Mouse (Mus musculus) splenic B cell, adult 2 months (primary cell): ENCODE measurements around the gene E2f4.
A peak's percentile ranks its signal among the peaks of the same experiment; 100 is the strongest.

Experiments used
- DNase-seq: peaks from one replicate; pipeline ENCODE4 v3.0.0-alpha.2; 2011; ENCODE audit warnings: low read depth, low spot score
- H3K27me3 ChIP-seq: 2 replicates; pipeline ENCODE4 v1.6.1; 2012; ENCODE audit warnings: mild to moderate bottlenecking, low read length, moderate library complexity, mixed read lengths; ENCODE audit not compliant: control insufficient read depth, poor library complexity, insufficient read depth, severe bottlenecking
- H3K36me3 ChIP-seq: 2 replicates; pipeline ENCODE4 v1.6.1; 2012; ENCODE audit warnings: mild to moderate bottlenecking, low read length, moderate library complexity, mixed read lengths; ENCODE audit not compliant: control insufficient read depth, poor library complexity, insufficient read depth, severe bottlenecking

E2f4 gene

DNA sequence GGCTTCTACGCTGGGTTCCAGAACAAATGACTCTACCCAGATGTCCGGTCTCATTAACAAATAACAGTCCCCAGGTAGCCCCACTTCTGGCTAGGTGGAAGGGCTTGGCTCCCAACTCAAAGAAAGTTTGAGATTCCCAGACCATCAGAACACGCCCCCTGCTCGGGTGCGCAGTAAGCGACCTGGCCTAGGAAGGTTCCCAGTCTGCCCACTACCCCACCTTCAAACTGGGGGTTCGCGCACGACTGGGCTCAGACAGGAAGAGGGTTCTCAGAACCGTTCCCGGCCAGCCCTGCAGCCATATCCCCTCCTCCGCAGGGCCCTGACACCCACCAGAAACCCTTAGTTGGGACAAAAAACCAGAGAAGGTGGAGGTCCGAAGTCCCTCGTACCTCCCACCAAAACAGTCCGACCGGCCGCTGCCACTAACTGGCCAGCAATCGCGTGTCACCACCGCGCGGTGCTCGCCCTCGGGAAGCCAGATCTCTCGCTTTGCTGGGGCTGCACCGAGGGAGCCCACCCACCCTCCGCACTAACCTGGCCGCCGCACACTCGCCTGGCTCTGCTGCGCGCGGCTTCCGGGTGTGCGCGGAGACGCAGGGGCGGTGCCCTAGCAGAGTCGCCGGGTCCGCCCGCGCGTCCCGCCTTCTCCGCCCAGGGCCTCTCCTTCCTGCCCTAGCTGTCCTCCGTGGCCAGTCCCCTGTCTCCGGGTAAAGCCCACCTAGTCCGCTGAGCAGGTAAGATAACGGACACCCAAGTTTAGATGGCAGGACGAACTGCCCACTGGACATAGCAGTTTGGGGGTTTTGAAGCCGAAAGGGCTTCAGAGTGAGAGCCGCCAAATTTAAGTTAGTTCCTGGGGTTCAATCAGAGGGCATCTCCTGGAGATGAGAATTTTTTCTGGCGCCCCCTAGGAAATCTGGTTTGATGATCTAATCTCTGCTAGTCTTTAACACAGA is 33.2 kb upstream of the E2f4 start, which contains the start of the genes Tradd and Fbxl8:
Gene Tradd, minus strand, starts transcription at position 586 of the 959 bp plus-strand sequence.
Gene Fbxl8, plus strand, starts transcription at position 625 of the 959 bp plus-strand sequence.
- peak; percentile 70 for DNase-seq
- no peaks in the 10 kb centered on the region for H3K36me3 ChIP-seq
- H3K27me3 ChIP-seq = no peaks in the 10 kb centered on the region

DNA sequence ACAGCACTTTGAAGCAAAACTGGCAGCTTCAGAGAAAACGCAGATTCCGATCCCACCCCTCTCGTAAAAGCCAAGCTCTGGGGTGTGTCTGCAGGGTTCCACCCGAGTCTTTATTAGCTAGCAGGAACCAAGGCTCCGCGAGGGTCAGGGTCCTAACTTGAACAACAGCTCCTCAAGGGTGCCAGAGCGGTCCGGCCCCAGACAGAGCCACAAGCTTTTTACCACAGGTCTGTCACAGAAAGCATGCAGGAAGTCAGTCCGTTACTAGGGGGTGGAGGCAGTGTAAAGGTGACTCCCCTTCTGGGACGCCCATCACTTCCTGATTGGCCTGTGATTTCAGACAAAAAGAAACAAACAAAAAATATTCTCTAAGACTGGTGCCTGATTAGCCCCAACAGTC is 32.3 kb upstream of the E2f4 start:
- Histone ChIP-seq H3K36me3 (no peaks in the 10 kb centered on the region), H3K27me3 (no peaks in the 10 kb centered on the region)
- DNase-seq = peak; percentile 76

DNA sequence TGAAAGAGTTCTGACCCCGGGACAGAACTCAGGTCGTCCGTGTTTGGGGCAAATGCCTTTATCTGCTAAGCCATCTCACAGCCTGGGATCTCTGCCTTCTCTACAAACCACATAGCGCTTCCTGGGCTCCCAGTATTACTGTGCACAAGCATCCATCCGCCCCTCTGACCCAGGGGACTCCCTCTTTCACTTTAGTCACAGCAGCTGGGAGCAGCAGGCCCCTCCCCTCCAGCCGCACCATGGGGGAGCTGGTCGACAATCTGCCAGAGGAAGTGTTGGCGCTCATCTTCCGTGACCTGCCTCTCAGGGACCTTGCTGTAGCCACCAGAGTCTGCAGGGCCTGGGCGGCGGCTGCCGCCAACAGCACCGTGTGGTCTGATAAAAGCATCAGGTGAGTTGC is 30.7 kb upstream of the E2f4 start:
- peak; percentile 78 for DNase-seq
- Histone ChIP-seq H3K27me3 (no peaks in the 10 kb centered on the region), H3K36me3 (no peaks in the 10 kb centered on the region)

DNA sequence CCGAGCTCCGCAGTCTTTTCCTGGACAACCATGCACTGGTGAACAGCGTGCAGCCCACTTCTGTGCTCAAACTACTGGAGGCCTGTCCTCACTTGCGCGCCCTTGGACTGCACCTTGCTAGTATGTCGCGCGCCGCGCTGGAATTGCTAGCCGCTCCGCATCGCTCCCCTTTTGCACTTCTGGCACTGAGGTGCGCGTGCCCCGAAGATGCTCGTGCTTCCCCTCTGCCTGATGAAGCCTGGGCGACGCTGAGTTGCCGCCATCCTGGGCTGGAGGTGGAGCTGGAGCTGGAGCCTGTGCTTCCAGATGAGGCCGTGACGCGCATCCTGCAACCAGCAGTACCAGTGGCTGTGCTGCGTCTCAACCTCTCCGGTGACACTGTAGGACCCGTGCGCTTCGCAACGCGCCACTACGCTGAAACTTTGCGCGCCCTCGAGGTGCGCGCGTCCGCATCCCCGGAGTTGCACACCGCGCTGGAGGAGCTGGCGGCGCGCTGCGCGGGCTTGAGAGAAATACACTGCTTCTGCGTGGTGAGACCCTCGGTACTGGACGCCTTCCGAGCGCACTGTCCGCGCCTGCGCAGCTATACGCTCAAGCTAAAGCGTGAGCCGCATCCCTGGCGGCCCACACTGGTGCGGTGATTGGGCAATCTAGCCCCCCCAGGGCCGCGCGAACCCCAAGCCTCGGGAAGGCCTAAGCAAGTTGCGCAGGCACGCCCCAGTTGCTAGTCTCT is 29.0 kb upstream of the E2f4 start:
- no peak for DNase-seq
- H3K36me3 ChIP-seq = no peaks in the 10 kb centered on the region

DNA sequence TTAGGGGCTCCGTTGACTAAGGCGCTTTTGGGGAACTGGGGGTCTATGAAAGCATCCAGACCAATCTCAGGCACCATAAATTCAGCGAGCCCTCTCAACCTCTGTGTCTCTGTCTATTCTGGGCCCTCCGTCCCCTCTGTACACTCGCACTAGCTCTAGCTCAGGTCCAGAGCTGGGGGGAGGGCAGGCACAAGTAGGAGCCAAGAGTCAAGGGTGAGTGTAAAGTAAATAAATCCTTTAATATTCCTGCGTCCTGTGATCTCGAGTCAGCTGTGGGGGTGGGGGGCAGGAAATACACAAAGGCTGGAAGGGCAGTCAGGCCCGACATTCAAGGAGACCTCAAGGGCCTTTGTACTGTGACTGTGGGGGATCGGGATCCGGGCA is 28.4 kb upstream of the E2f4 start:
- Histone ChIP-seq H3K27me3 (no peaks in the 10 kb centered on the region), H3K36me3 (no peaks in the 10 kb centered on the region)
- no peak for DNase-seq

More for the DNA sequence above, 29.0 kb upstream of the E2f4 start:
- H3K27me3 ChIP-seq = no peaks in the 10 kb centered on the region

DNA sequence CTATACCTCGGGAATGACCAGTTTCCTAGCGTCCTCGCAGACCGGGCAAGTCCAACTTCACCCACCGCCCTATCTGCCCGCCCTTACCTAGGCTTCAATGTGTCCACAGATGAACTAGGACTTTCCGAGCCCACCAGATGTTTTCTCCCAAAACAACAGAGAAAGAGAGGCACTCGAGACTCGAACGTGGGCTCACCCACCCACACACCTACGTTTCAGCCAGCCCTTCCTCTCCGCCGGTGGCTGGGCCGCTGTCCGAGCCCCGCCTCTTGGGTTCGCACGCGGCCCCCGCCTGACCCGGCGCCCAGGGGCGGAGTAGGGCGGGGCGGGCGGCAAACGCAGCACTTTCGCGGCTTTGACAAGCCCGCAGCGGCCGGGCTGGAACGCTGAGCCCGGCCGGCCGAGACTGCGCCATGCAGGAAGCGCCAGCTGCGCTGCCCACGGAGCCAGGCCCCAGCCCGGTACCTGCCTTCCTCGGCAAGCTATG is 28.0 kb upstream of the E2f4 start, which contains the start of gene Hsf4:
Gene Hsf4, plus strand, starts transcription at position 341 of the 487 bp plus-strand sequence.
- H3K27me3 ChIP-seq = no peaks in the 10 kb centered on the region
- peak; percentile 61 for DNase-seq
- H3K36me3 ChIP-seq = no peaks in the 10 kb centered on the region

DNA sequence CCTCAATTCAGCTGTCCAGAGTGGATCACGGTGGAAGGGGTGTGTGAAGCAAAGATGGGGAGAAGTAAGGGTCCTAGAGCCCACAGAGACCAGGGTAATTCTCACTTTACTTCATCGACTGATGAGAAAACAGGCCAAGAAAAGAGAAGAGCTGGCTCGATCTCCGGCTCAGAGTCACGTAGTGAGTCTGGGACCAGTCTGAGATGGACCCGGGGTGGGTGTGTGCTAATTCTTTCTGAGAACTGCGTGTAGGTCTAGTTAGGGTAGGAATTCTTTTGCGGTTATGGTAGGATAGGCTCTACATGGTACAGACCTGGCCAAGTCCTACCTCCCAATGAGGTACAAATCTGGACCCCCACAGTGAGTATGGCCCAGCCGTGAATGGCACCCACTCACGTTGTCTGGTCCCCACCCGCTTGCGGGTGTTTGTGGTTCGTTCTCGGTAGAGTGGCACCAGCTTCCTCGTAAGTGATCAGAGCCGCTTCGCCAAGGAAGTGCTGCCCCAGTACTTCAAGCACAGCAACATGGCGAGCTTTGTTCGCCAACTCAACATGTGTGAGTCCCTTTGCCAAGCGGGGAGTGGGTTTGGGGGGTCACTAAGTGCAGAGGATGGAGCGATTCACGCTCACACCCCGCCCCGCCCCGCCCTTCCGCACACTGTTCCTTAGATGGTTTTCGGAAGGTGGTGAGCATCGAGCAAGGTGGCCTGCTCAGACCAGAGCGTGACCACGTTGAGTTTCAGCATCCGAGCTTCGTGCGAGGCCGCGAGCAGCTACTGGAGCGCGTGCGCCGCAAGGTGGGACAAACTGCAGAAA is 27.2 kb upstream of the E2f4 start:
- peak; percentile 41 for DNase-seq
- Histone ChIP-seq H3K36me3 (no peaks in the 10 kb centered on the region), H3K27me3 (no peaks in the 10 kb centered on the region)

DNA sequence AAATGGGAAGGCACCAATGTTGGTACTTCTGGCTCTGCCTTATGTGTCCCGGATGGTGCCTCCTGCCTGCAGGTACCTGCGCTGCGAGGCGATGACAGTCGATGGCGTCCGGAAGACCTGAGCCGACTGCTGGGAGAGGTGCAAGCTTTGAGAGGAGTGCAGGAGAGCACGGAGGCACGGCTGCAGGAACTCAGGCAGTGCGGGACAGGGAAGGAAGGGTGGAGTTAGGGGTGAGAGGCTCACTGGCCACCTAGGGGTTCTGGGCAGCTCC is 26.6 kb upstream of the E2f4 start:
- Histone ChIP-seq H3K27me3 (no peaks in the 10 kb centered on the region), H3K36me3 (no peaks in the 10 kb centered on the region)
- no peak for DNase-seq

DNA sequence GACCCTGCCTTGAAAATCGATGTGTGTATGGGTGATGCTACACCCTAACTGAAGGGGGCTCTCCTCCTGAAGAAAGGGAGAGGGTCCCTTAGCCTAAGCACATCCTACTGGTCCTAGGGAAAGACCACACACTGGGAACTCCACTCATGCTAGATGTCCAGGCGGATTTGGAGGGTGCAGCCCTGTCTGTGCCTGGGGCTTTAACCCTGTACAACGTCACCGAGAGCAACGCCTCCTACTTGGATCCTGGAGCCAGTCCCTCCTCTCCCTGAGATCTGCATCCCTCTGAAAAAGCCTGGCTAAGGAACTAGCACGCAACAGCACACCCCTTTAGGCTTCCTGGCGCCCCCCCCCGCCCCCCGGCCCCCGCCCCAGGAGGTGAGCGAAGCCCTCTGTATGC is 22.1 kb upstream of the E2f4 start:
- no peaks in the 10 kb centered on the region for H3K27me3 ChIP-seq
- no peaks in the 10 kb centered on the region for H3K36me3 ChIP-seq
- no peak for DNase-seq

DNA sequence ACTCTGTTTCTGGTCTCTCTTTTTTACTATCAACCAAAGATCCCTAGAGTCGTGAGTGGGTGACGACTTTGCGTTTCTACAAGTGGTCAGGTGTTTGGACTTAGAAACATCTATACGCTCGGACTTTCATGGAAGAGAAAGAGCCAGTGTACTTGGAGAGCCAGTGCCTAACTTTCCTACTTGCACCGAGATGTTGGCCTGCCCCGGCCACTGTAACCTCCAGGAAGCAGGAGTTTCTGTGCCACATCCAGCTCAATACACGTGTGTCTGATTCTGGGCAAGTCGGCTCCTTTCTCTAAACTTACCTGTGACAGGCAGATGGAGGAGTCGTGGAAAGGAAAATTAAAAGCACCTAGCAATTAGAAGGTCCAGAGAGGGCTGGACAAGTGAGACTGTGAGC is 21.6 kb upstream of the E2f4 start, which contains the start of gene Nol3:
Gene Nol3, plus strand, starts transcription at position 301 of the 400 bp plus-strand sequence.
- H3K36me3 ChIP-seq = no peaks in the 10 kb centered on the region
- no peak for DNase-seq
- no peaks in the 10 kb centered on the region for H3K27me3 ChIP-seq

DNA sequence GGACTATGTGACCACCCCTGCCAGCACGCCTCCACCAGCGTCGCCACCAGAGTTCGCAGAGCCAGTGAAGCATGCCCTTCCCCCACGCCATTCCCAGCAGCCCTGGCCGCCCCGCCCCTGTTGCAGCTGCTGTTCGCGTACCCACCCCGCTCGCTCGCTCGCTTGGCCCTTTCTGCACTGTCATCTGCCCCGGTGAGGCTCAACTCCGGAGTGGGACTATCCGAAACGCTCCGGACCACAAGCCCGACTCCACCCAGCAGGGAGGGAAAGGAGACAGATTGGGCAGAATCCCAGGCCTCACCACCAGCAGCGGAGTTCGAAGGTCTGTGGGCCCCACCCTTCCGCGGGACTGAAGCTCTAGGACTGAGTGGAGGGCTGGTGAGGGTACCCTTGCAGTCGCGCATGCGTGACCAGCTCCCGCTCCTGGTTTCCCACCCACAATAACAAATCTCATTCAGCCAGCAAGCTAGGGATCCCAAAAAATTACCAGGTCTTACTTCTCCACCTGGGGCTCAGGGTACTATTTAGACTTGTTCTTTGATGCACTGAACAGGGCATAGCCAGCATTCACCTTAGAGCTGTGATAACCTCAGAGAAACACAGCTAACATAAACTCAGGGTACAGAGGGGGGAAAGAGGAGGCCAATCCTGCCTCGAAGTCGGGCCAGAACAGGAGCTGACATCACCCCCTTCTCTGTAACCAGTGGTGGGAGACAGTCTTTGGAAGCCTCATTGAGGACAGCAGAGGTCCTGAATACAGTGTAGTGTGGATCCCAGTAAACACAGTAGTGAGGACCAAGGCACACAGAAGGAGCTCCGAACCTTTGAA is 21.0 kb upstream of the E2f4 start:
- DNase-seq = no peak
- no peaks in the 10 kb centered on the region for H3K36me3 ChIP-seq
- no peaks in the 10 kb centered on the region for H3K27me3 ChIP-seq

DNA sequence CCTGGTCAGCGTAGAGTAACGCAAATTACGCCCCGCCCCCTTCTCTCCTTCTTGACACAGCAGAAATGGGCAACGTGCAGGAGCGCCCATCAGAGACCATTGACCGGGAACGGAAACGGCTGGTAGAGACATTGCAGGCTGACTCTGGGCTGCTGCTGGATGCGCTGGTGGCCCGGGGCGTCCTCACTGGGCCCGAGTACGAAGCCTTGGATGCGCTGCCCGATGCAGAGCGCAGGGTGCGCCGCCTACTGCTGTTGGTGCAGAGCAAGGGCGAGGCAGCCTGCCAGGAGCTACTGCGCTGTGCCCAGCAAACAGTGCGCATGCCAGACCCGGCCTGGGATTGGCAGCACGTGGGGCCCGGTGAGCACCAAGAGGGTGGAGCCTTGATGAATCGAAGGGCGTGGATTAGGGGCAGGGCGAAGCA is 18.5 kb upstream of the E2f4 start:
- H3K36me3 ChIP-seq = no peaks in the 10 kb centered on the region
- peak; percentile 59 for DNase-seq
- H3K27me3 ChIP-seq = no peaks in the 10 kb centered on the region

DNA sequence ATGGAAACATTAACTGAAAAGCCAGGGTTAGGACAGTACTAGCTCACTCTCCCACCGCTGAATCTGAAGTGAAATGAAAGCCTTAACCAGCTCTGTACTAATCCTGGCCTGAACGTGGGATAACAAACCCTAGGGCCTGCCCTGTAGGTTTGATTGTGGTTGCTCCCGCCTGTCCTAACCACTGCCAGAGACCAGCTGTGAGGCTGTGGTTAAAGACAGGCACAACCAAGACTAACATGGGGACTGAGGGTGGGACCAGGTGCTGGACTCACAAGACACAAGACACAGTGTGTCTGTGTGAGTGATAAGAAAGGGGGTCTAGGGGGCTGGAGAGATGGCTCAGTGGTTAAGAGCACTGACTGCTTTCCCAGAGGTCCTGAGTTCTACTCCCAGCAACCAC is 16.9 kb upstream of the E2f4 start:
- Histone ChIP-seq H3K27me3 (no peaks in the 10 kb centered on the region), H3K36me3 (no peaks in the 10 kb centered on the region)
- DNase-seq = no peak

DNA sequence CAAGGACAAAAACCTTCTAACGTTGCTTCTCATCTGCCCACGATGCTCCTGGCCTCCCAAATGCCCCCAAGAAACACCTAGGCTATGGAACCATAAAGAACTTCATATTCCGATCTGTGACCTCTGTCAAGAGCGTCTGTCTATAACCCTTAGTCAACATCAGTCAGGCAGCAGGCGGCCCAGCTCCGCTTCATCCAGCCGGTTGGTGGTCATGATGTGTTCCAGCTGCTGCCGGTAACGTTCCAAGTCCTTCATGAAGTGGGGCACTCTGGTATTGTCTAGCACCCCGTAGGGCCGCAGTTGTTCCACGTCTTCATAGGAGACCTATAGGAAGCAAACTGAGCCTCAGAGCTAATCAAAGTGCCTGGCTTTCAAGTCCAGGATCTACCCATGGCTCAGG is 15.6 kb upstream of the E2f4 start:
- H3K27me3 ChIP-seq = no peaks in the 10 kb centered on the region
- H3K36me3 ChIP-seq = no peaks in the 10 kb centered on the region
- no peak for DNase-seq
